Mouse (Mus musculus) layer of hippocampus, adult 18-20 months (tissue): Measurements from ENCODE around the gene Parn. TPM values are rescaled to one million over a fixed set of nuclear protein-coding genes. Genes with fewer than 3 reads are reported as not detected.
A peak's percentile ranks its signal among the peaks of the same experiment; 100 is the strongest.

Experiments
- DNase-seq, 2 experiments: peaks; one replicate each; pipeline ENCODE4 v3.0.0; 2022; ENCODE audit warnings: low spot score in 2 of 2
- total RNA-seq, 2 experiments: library from RNA; stranded (reverse); gene quantifications; 2 replicates each; pipeline ENCODE4 v1.2.3; 2021

Parn gene
- total RNA-seq, 2 experiments from 2014 or later, result 24.9 to 25.3 TPM

GRCm38 (mm10) chr16:13556954-13557470 is 111.0 kb downstream of the Parn start:
- DNase-seq, result no peak

GRCm38 (mm10) chr16:13556446-13556845 is 111.5 kb downstream of the Parn start:
- no peak for DNase-seq

- no peak for DNase-seq
These were observed 117.3 kb downstream of the Parn start for GRCm38 (mm10) chr16:13550667-13551066.

- no peak for DNase-seq
These were observed 118.0 kb downstream of the Parn start for GRCm38 (mm10) chr16:13549976-13550375.

- no peak for DNase-seq
These were observed 126.2 kb downstream of the Parn start for GRCm38 (mm10) chr16:13541816-13542215.

GRCm38 (mm10) chr16:13541121-13541747 is 126.7 kb downstream of the Parn start:
- no peak for DNase-seq

GRCm38 (mm10) chr16:13538933-13539648 is 128.9 kb downstream of the Parn start:
- DNase-seq, result no peak

- peak in 1 of 2 experiments; percentile 36 for DNase-seq
These were observed 129.6 kb downstream of the Parn start for GRCm38 (mm10) chr16:13538213-13538932.

GRCm38 (mm10) chr16:13536404-13536803 is 131.6 kb downstream of the Parn start:
- no peak for DNase-seq

- DNase-seq, result no peak
These were observed 132.1 kb downstream of the Parn start for GRCm38 (mm10) chr16:13535856-13536255.

- DNase-seq, result peak in 1 of 2 experiments; percentile 57
These were observed 135.1 kb downstream of the Parn start for GRCm38 (mm10) chr16:13532840-13533239.

GRCm38 (mm10) chr16:13531279-13531678 is 136.7 kb downstream of the Parn start:
- DNase-seq, result no peak

GRCm38 (mm10) chr16:13521359-13521758 is 146.6 kb downstream of the Parn start:
- DNase-seq, result no peak

GRCm38 (mm10) chr16:13520301-13520700 is 147.7 kb downstream of the Parn start:
- no peak for DNase-seq

- no peak for DNase-seq
These were observed 151.8 kb downstream of the Parn start for GRCm38 (mm10) chr16:13516214-13516613.

- no peak for DNase-seq
These were observed 152.4 kb downstream of the Parn start for GRCm38 (mm10) chr16:13515524-13515923.

- DNase-seq, result no peak
These were observed 162.9 kb downstream of the Parn start for GRCm38 (mm10) chr16:13505055-13505454.

GRCm38 (mm10) chr16:13504476-13504875 is 163.5 kb downstream of the Parn start:
- no peak for DNase-seq

- DNase-seq, result no peak
These were observed 169.0 kb downstream of the Parn start for GRCm38 (mm10) chr16:13498923-13499322.

GRCm38 (mm10) chr16:13493981-13494380 is 174.0 kb downstream of the Parn start:
- no peak for DNase-seq

- DNase-seq, result no peak
These were observed 175.0 kb downstream of the Parn start for GRCm38 (mm10) chr16:13492996-13493395.

GRCm38 (mm10) chr16:13491776-13492175 is 176.2 kb downstream of the Parn start:
- DNase-seq, result no peak
